Mouse (Mus musculus) C2C12 (cell line): ENCODE measurements around the gene Keg1. TPM values are rescaled to one million over a fixed set of nuclear protein-coding genes. Genes with fewer than 3 reads are reported as not detected.

ENCODE experiments used
- H3K27me3 ChIP-seq: one replicate; pipeline ENCODE4 v1.6.1; 2011; ENCODE audit not compliant: control insufficient read depth, insufficient read depth, insufficient read length
- H3K36me3 ChIP-seq: one replicate; pipeline ENCODE4 v1.6.1; 2011; ENCODE audit not compliant: control insufficient read depth, insufficient read depth
- H3K4me3 ChIP-seq: one replicate; pipeline ENCODE4 v1.5.1; 2011; ENCODE audit warnings: mild to moderate bottlenecking, control low read depth; ENCODE audit not compliant: poor library complexity, insufficient read depth, severe bottlenecking
- H3K79me2 ChIP-seq: one replicate; pipeline ENCODE4 v1.6.1; 2011; ENCODE audit not compliant: control insufficient read depth, insufficient read depth
- H3K79me3 ChIP-seq: one replicate; pipeline ENCODE4 v1.6.1; 2011; ENCODE audit warnings: low read depth, control low read depth
- H3ac ChIP-seq: one replicate; pipeline ENCODE3; 2011; ENCODE audit warnings: low read depth; ENCODE audit not compliant: control insufficient read depth, insufficient read length
- CEBPB ChIP-seq: IDR thresholded peaks from one replicate; pipeline ENCODE4 v1.6.1; 2011; ENCODE audit warnings: low read depth, mild to moderate bottlenecking, control low read depth, moderate library complexity
- CTCF ChIP-seq: IDR thresholded peaks from one replicate; pipeline ENCODE4 v1.5.1; 2011; ENCODE audit not compliant: control insufficient read depth, insufficient read depth, insufficient read length
- FOSL1 ChIP-seq: IDR thresholded peaks from one replicate; pipeline ENCODE4 v1.8.0; 2011; ENCODE audit warnings: mild to moderate bottlenecking, low read length; ENCODE audit not compliant: poor library complexity, insufficient read depth, severe bottlenecking
- MAX ChIP-seq: IDR thresholded peaks from one replicate; pipeline ENCODE4 v1.6.1; 2011; ENCODE audit warnings: mild to moderate bottlenecking, control low read depth
- MYOD1 ChIP-seq: IDR thresholded peaks from one replicate; pipeline ENCODE4 v1.6.1; 2011; ENCODE audit warnings: low read depth; ENCODE audit not compliant: control insufficient read depth, insufficient read length
- MYOG ChIP-seq: IDR thresholded peaks from one replicate; pipeline ENCODE4 v1.6.1; 2011; ENCODE audit not compliant: control insufficient read depth, insufficient read length; ENCODE audit errors: extremely low read depth
- USF1 ChIP-seq: IDR thresholded peaks from one replicate; pipeline ENCODE4 v1.6.1; 2011; ENCODE audit warnings: low read depth, mild to moderate bottlenecking, control low read depth, moderate library complexity
- polyA plus RNA-seq: library from polyadenylated mRNA; unstranded; fragments of >200 nt; fragmentation: generic; extraction: Trizol; gene quantifications from one replicate; pipeline ENCODE4 v1.2.1, GENCODE M21; 2012; ENCODE audit warnings: missing spikeins

Keg1 gene
- polyA plus RNA-seq, 1 experiment = not detected

DNA sequence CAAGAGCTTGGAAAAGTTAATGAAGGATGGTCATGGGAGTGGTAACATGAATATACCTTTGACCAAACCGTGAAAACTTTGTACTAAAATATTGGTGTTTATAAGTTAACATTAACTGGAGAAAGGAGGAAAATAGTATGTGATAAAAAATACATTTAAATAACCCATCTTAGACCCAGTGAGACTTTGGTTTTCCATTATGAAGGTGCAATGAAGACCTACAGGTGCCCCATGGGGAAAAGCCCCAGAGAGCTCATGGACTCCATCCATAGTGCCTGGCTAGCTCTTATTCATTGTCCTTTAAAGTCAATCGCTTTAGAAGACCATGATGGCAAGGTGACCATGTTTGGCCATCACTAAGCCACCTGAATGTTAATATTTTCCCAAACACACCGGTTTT is 17.8 kb upstream of the Keg1 start, which contains the start of gene Olfr1443:
Olfr1443 (plus strand) TSS at position 301 of the 400 bp plus-strand sequence.
- Histone ChIP-seq H3K79me2 (no peaks in the 10 kb centered on the region), H3K79me3 (no peaks in the 10 kb centered on the region), H3K36me3 (no peaks in the 10 kb centered on the region), H3K27me3 (no peaks in the 10 kb centered on the region), H3ac (no peak within 1 kb of the TSS), H3K4me3 (no peak within 1 kb of the TSS)
- TF ChIP-seq MYOG = no peak

DNA sequence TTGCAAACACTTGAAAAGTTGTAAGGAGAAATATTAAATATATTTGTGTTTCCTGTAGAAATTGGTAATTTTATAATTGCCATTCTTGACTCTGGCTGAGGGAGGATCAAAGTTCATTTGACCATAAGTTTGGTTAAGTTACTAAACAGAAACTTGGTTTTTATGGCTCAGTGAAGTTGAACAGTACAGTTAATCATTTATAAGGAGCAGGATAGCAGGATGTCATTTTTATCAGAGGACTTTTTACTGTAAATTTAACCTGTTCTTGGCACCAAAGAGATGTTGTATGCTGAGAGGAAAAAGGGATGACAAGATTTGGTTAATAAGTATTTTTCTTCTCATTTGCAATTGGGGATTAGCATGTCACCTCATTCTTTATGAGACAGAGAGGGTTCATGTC is 10.9 kb upstream of the Keg1 start:
- Histone ChIP-seq H3K79me3 (no peaks in the 10 kb centered on the region), H3K36me3 (no peaks in the 10 kb centered on the region), H3K79me2 (no peaks in the 10 kb centered on the region), H3K27me3 (no peaks in the 10 kb centered on the region), H3K4me3 (no peak overlapping the region), H3ac (no peak overlapping the region)
- no peak for TF ChIP-seq FOSL1
- no peak for TF ChIP-seq USF1
- TF ChIP-seq CTCF = no peak
- TF ChIP-seq MYOD1 = no peak
- TF ChIP-seq CEBPB = no peak
- no peak for TF ChIP-seq MYOG
- TF ChIP-seq MAX = no peak

GRCm38 (mm10) chr19:12685231-12685630 is 10.4 kb upstream of the Keg1 start:
- Histone ChIP-seq H3K4me3 (no peak overlapping the region), H3K79me3 (no peaks in the 10 kb centered on the region), H3K36me3 (no peaks in the 10 kb centered on the region), H3K79me2 (no peaks in the 10 kb centered on the region), H3K27me3 (no peaks in the 10 kb centered on the region), H3ac (no peak overlapping the region)
- TF ChIP-seq MAX (no peak), CEBPB (no peak), MYOD1 (no peak), CTCF (no peak), FOSL1 (no peak), USF1 (no peak), MYOG (no peak)

DNA sequence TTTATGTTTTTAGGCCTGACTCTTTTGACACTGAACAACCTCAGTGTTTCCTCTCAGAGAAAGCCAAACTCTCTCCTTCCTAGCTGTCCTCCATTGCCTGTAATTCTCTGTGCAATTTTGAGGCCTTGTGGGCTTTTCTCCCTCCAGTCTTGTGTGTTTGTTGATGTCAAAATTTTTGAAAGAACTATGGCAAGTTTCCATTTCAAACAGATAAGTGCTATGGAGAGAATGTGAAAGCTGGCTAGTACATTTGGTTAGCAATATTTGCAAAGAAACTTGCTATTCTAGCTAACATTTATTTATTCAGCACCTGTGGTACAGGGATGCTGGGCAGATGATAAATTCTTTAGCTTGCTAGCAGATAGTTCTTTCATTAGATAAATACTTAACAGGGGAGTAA is 635 bp downstream of the Keg1 start:
- Histone ChIP-seq H3K79me3 (no peaks in the 10 kb centered on the region), H3K27me3 (no peaks in the 10 kb centered on the region), H3ac (no peak overlapping the region), H3K4me3 (no peak overlapping the region), H3K79me2 (no peaks in the 10 kb centered on the region), H3K36me3 (no peaks in the 10 kb centered on the region)
- no peak for TF ChIP-seq USF1

GRCm38 (mm10) chr19:12708458-12708857 is 12.9 kb downstream of the Keg1 start:
- no peak overlapping the region for H3ac ChIP-seq
- no peaks in the 10 kb centered on the region for H3K79me2 ChIP-seq

GRCm38 (mm10) chr19:12708986-12709385 is 13.4 kb downstream of the Keg1 start:
- H3K27me3 ChIP-seq = no peaks in the 10 kb centered on the region
- no peaks in the 10 kb centered on the region for H3K79me2 ChIP-seq
- TF ChIP-seq MYOG (no peak), MAX (no peak), CEBPB (no peak), MYOD1 (no peak), CTCF (no peak)
- H3ac ChIP-seq = no peak overlapping the region
- no peaks in the 10 kb centered on the region for H3K79me3 ChIP-seq
- H3K4me3 ChIP-seq = no peak overlapping the region
- H3K36me3 ChIP-seq = no peaks in the 10 kb centered on the region

More at GRCm38 (mm10) chr19:12708458-12708857, 12.9 kb downstream of the Keg1 start:
- Histone ChIP-seq H3K79me3 (no peaks in the 10 kb centered on the region), H3K4me3 (no peak overlapping the region), H3K36me3 (no peaks in the 10 kb centered on the region), H3K27me3 (no peaks in the 10 kb centered on the region)
- TF ChIP-seq FOSL1 (no peak), MYOG (no peak), CEBPB (no peak), USF1 (no peak), CTCF (no peak), MYOD1 (no peak), MAX (no peak)
